Mouse (Mus musculus) embryo, embryonic 9.5 days (tissue): ENCODE measurements around the gene Hist1h1d.
"Not testable (repeated sequence)": the region's sequence is repeated elsewhere in the genome, so short reads cannot be mapped to it uniquely, and the experiment has no call there.

Source experiments
- DNase-seq: peaks from one replicate; pipeline ENCODE4 v3.0.0-alpha.2; 2017; ENCODE audit errors: extremely low spot score

Gene Hist1h1d

GRCm38 (mm10) chr13:23591886-23592285 is 38.8 kb downstream of the Hist1h1d start:
- DNase-seq, result not testable (repeated sequence)

DNA sequence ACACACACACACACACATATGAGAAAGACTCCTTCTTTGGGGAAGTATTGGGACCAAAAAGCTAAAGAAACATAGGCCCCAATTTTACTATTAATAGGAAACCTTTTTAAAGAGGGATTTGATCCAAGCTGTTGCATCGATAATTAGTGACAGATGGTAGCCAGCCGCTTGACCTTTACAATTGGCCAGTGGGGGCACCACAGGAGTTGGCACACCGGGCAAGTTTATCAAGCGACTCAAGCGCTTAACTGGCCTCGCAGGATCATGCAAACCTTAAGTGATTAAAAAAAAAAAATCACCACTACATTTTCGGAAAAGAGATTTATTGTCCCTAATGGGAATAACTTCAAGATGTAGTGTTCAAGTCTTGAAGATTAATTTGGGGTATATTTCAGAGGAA is 39.6 kb downstream of the Hist1h1d start:
- DNase-seq, result no peak

DNA sequence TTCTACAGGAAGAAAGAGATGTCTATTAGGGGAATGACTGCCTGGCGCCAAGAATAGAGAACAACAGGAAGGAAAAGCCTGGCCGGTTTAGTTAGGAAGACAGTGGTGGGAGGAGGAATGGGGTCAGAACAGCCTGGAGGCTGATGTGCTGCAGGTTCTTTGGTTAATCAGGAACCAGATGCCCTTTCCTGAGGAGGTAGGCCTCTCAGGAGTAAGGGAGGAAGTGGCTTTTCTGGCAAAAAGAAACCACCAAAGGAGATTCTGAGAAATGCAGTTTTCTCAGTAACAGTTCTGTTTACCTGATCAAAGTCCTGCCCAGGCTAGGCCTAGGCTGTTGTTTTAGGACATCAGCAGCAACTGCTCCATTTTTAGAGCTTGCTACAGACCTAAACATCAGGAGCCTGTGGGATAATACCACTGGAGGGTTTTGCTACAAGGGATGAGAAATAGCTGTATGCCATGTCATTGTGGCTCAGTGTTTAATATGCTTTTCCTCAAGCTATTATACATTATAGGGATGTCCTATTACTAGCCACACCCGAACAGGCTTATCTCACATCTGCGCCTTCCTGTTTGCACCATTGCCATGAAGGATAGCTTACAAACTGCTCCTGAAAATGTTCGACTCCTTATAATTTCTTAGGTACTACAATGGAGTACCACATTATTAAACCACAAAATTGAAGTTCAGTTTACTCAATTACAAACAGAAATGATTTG is 40.1 kb downstream of the Hist1h1d start:
- no peak for DNase-seq

DNA sequence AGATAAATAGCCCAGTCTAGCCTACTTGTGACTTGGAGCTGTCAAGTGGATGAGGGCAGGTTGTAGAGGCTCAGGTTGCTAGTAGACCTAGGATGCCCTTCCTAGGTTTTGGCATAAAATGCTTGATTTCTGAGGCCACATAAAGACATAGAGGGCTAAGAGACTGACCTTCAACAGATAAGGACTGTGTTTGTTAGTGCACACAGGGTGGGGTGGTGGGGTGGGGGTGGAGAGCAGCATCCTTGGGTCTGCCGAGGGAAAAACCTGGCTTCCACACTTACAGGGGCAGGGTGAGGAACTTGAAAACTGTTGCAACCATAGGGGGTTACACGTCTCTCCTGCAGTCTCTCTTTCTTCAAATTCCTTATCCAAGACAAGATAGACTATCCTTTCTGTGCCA is 42.1 kb downstream of the Hist1h1d start:
- no peak for DNase-seq

DNA sequence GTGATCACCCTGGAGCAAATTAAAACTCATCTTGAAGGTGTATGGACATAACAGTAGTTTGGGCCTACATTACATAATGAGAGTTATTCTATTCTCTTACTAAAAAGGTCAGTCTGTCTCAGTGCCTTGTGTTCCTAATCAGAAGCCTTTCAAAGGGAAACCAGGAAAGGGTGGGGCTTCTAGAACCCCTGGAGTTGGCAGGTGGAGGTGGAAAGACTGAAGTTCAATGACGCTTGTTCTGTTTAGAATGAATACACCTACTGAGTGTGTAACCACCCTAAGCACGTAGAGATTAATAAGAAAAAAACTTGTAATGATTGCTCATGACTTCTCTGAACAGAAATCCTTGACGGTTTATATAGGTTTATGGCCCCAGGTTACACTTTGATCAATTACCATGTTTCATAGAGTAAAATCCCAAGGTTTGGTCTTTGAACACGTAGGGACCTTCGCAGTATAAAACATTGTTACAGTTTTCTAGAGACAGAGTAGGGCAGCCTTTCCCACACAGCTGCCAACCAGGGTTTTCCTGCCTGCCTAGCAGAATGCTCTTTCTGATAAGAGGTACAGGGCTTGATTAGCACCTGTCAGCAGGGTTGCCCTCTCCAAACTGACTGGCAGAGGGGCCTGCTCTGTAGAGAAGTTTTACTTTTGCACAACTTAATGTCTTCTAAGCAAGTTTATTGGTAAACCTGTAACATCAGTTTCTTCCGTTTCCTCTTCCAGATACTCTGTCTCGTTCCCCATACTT is 42.7 kb downstream of the Hist1h1d start:
- DNase-seq, result no peak

DNA sequence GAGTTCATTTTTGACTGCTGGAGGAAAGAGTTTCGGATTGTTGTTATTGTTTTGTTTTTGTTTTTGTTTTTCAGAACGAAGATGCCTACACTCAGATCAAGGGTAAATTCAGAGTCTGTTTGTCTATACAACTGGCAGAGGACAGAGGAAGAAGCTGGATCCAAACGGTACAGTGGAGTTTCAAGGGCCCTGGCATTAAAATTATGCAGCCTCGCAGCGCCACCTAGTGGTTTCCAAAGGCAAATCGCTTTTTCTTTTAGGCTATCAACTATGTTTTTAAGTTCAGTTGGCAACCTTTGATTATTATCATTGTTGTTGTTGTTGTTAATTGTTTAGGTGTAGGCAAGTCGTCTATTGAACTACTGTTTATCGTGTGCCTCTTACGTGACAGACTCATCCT is 44.9 kb downstream of the Hist1h1d start:
- DNase-seq, result peak; percentile 74

GRCm38 (mm10) chr13:23603182-23603699 is 50.2 kb downstream of the Hist1h1d start:
- no peak for DNase-seq

DNA sequence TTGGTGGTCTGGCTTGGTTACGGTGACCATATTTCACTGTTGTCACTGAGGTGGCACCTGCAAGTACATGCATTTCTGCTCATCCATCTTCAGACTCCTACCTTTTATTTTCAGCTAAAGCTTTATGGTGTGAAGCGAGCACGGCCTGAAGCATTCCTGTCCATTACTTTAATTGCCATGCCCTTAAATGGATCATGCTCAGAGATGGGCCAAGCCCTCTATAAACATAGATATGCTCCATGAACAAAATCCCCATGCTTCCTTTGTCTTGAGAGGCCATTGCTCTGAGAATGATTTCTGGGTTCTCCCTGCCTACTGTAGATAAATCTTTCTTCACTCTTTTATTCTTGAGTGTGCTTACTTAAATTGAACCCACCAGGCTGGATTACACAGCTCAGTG is 51.4 kb downstream of the Hist1h1d start:
- DNase-seq, result no peak

DNA sequence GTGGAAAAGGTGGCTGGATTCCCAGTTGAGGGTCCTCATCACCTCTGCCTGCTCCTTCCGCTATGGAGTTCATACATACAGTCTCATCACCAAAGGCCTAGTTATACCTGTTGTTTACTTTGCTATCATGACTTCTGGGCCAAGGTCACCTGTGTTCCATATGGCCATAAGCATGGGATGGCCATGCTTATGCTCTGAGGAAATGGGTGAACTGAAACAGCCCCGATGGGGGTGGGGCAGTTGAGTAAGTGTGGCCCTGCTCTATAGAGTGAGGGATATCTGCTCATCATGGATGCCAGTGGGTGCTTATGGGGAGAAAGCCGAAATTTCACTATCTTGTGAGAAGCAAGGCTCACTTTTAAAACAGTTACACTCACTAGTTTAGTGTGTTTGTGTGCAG is 52.0 kb downstream of the Hist1h1d start:
- no peak for DNase-seq

- no peak for DNase-seq
Measured at GRCm38 (mm10) chr13:23609209-23609608, 56.1 kb downstream of the Hist1h1d start.

DNA sequence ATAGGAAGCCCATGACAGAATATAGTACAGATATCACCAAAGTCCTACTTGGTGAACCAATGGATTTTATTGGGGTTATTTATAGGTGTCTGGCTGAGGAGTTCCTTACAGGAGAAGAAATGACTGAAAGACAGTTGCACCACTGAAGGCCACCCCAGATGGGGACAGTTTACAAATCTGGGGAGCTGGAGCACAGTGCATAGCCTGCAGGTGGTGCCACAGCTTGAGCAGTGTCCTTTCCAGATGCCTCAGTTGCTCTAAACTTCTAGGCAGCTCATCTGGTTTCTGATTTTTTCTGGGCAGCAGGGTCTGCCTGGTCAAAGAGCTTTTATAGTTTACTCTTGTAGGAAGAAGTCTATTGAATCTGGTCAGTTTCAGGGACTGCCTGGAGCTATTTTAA is 56.8 kb downstream of the Hist1h1d start:
- no peak for DNase-seq
